Mouse (Mus musculus): ENCODE results near the gene Gm12394.

- no peak for TF ChIP-seq CTCF (IDR thresholded peaks at IDR 0.05)
- no peak for TF ChIP-seq EP300 (IDR thresholded peaks at IDR 0.05; ENCODE audit: insufficient read depth, low read depth, low read length)
- TF ChIP-seq POLR2A (IDR thresholded peaks at IDR 0.05; ENCODE audit: insufficient read depth, low read depth, low read length), result no peak
These were observed 48.0 kb upstream of the Gm12394 start for GRCm38 (mm10) chr4:42904523-42904922.

Measured in heart, adult 2 months (tissue).